Mouse (Mus musculus) erythroblast, embryonic 14.5 days (primary cell): Measurements from ENCODE around the gene Hpd.

Experiments used
- GATA1 ChIP-seq: IDR thresholded peaks from 2 replicates; pipeline ENCODE4 v1.6.1; 2012; ENCODE audit warnings: low read length, inconsistent platforms, mixed read lengths
- TAL1 ChIP-seq: IDR thresholded peaks from 3 replicates; pipeline ENCODE4 v1.6.1; 2012; ENCODE audit warnings: low read length, inconsistent platforms, mixed read lengths

GRCm38 (mm10) chr5:123159866-123160265 is 22.7 kb downstream of the Hpd start:
- TF ChIP-seq TAL1 (no peak), GATA1 (no peak)
